Mouse (Mus musculus) heart, embryonic 10.5 days (tissue): ENCODE results near the gene Cox7a2. TPM values are rescaled to one million over a fixed set of nuclear protein-coding genes. Genes with fewer than 3 reads are reported as not detected.
A peak's percentile ranks its signal among the peaks of the same experiment; 100 is the strongest.

ENCODE experiments used
- DNase-seq: peaks from one replicate; pipeline ENCODE4 v3.0.0-alpha.2; 2017; ENCODE audit warnings: low spot score
- H3K27ac ChIP-seq: fragments of 300-500 bp; sonication (generic); 2 replicates; pipeline ENCODE4 v1.5.1; 2016; ENCODE audit warnings: mild to moderate bottlenecking
- H3K27me3 ChIP-seq: fragments of 300-500 bp; sonication (generic); 2 replicates; pipeline ENCODE4 v1.6.1; 2016; ENCODE audit warnings: mild to moderate bottlenecking; ENCODE audit not compliant: poor library complexity, insufficient read depth, severe bottlenecking
- H3K36me3 ChIP-seq: fragments of 300-500 bp; sonication (generic); 2 replicates; pipeline ENCODE4 v1.6.1; 2016; ENCODE audit warnings: mild to moderate bottlenecking, moderate library complexity
- H3K4me1 ChIP-seq: fragments of 300-500 bp; sonication (generic); 2 replicates; pipeline ENCODE4 v1.6.1; 2016; ENCODE audit warnings: mild to moderate bottlenecking
- H3K4me3 ChIP-seq: fragments of 300-500 bp; sonication (generic); 2 replicates; pipeline ENCODE4 v1.5.1; 2016; ENCODE audit warnings: mild to moderate bottlenecking, moderate library complexity
- H3K9me3 ChIP-seq: fragments of 300-500 bp; sonication (generic); 2 replicates; pipeline ENCODE4 v1.6.1; 2016; ENCODE audit warnings: mild to moderate bottlenecking, moderate library complexity
- WGBS: fragments of 180-500 bp; shearing (Covaris S2); methylation state at CpG from one replicate; pipeline ENCODE4 v1.1.7; 2016; 5-methylcytosine and 5-hydroxymethylcytosine counted together
- polyA plus RNA-seq: library from polyadenylated mRNA; unstranded; fragments of >200 nt; fragmentation: Nextera tagmentation; extraction: Ambion mirVana; gene quantifications from 2 replicates; pipeline ENCODE4 v1.2.1, GENCODE M21; 2016

Cox7a2 gene
- polyA plus RNA-seq, 1 experiment from 2014 or later, result 869 TPM

GRCm38 (mm10) chr9:79720143-79720542, 39.5 kb downstream of the Cox7a2 start:
- peaks cover 4% of the 10 kb centered on the region; the same call in 1 of the 2 replicates for H3K9me3 ChIP-seq
- peaks cover 38% of the 10 kb centered on the region for H3K4me1 ChIP-seq
- peak overlapping the region; percentile 8; the same call in 1 of the 2 replicates for H3K4me3 ChIP-seq
- H3K27me3 ChIP-seq, result peaks cover 39% of the 10 kb centered on the region
- DNase-seq, result no peak
- no peak overlapping the region for H3K27ac ChIP-seq
- WGBS, result 34% methylated on average over 9 of the region's 9 CpGs
- H3K36me3 ChIP-seq, result no peaks in the 10 kb centered on the region

GRCm38 (mm10) chr9:79719451-79719850, 40.2 kb downstream of the Cox7a2 start:
- H3K4me3 ChIP-seq, result peak overlapping the region; percentile 75
- WGBS, result 2% methylated on average over 28 of the region's 28 CpGs
- peak overlapping the region; percentile 86 for H3K27ac ChIP-seq

GRCm38 (mm10) chr9:79718481-79719370, 41.0 kb downstream of the Cox7a2 start, which contains the start of gene Col12a1:
Col12a1 (minus strand) TSS chr9:79718831.
- Histone ChIP-seq H3K4me3 (peak within 1 kb of the TSS; percentile 75), H3K4me1 (peaks cover 49% of the 10 kb centered on the region), H3K27me3 (peaks cover 39% of the 10 kb centered on the region), H3K27ac (peak within 1 kb of the TSS; percentile 86), H3K36me3 (no peaks in the 10 kb centered on the region), H3K9me3 (peaks cover 4% of the 10 kb centered on the region; the same call in 1 of the 2 replicates)
- DNase-seq, result peak; percentile 82
- WGBS, result under 1% methylated on average over 64 of the region's 64 CpGs

More at GRCm38 (mm10) chr9:79719451-79719850, 40.2 kb downstream of the Cox7a2 start:
- Histone ChIP-seq H3K36me3 (no peaks in the 10 kb centered on the region), H3K4me1 (peaks cover 45% of the 10 kb centered on the region), H3K9me3 (peaks cover 4% of the 10 kb centered on the region; the same call in 1 of the 2 replicates), H3K27me3 (peaks cover 39% of the 10 kb centered on the region)
- DNase-seq, result no peak

- H3K27me3 ChIP-seq, result peaks cover 39% of the 10 kb centered on the region
- no peaks in the 10 kb centered on the region for H3K36me3 ChIP-seq
- H3K4me3 ChIP-seq, result peak overlapping the region; percentile 75
- peak overlapping the region; percentile 86 for H3K27ac ChIP-seq
- H3K4me1 ChIP-seq, result peaks cover 49% of the 10 kb centered on the region
- peaks cover 4% of the 10 kb centered on the region; the same call in 1 of the 2 replicates for H3K9me3 ChIP-seq
- 1% methylated on average over 22 of the region's 22 CpGs for WGBS
- DNase-seq, result no peak
These were observed 41.7 kb downstream of the Cox7a2 start for GRCm38 (mm10) chr9:79717836-79718475.

GRCm38 (mm10) chr9:79716909-79717835, 42.5 kb downstream of the Cox7a2 start:
- peak overlapping the region; percentile 86; the same call in 1 of the 2 replicates for H3K27ac ChIP-seq
- H3K4me1 ChIP-seq, result peaks cover 49% of the 10 kb centered on the region
- no peak for DNase-seq
- no peaks in the 10 kb centered on the region for H3K36me3 ChIP-seq
- H3K9me3 ChIP-seq, result peaks cover 4% of the 10 kb centered on the region; the same call in 1 of the 2 replicates
- 9% methylated on average over 23 of the region's 23 CpGs for WGBS
- peak overlapping the region; percentile 75 for H3K4me3 ChIP-seq
- peaks cover 39% of the 10 kb centered on the region for H3K27me3 ChIP-seq

GRCm38 (mm10) chr9:79716496-79716895, 43.2 kb downstream of the Cox7a2 start:
- Histone ChIP-seq H3K27ac (0 out of 2 replicates have a peak overlapping the region, but pooled peaks have one; percentile 33), H3K4me3 (peak overlapping the region; percentile 75), H3K36me3 (no peaks in the 10 kb centered on the region), H3K9me3 (no peaks in the 10 kb centered on the region), H3K4me1 (peaks cover 49% of the 10 kb centered on the region), H3K27me3 (peaks cover 39% of the 10 kb centered on the region)
- 43% methylated on average over 5 of the region's 5 CpGs for WGBS
- DNase-seq, result no peak

GRCm38 (mm10) chr9:79714471-79715045, 45.1 kb downstream of the Cox7a2 start:
- H3K36me3 ChIP-seq, result no peaks in the 10 kb centered on the region
- H3K27ac ChIP-seq, result peak overlapping the region; percentile 84
- DNase-seq, result peak; percentile 81
- WGBS, result 7% methylated on average over 16 of the region's 16 CpGs
- no peaks in the 10 kb centered on the region for H3K9me3 ChIP-seq
- H3K27me3 ChIP-seq, result peaks cover 23% of the 10 kb centered on the region
- H3K4me1 ChIP-seq, result peaks cover 35% of the 10 kb centered on the region
- H3K4me3 ChIP-seq, result peak overlapping the region; percentile 52

Other genes with a start within 250 kb of the Cox7a2 start
- 8.3 and 11.1 TPM in 2 replicates for gene Col12a1, start 41.0 kb downstream of the Cox7a2 start, polyA plus RNA-seq
- gene Tmem30a, start 33.6 kb upstream of the Cox7a2 start, polyA plus RNA-seq, result 74.1 and 89.4 TPM in 2 replicates